In the genomic region with DNA sequence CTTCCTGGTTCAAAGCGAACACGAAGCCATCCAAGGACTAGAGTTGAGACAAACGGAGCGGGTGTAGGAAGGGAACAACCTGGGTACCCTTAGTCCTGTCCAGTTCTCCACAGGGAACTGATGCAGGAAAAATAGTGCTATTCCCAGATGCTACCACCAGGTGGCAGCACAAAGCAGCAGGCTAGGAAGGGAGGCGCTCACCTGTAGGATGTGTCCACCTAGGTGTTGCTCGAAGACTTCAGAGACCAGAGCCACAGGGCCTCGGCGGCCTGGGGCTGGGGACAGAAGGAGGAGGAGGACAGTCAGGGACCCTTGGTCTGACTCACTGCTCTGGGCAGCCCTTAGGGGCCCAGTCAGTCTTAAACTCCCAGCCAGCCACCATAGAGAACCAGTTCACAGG, we compare ENCODE assay signal across 9 mouse cellular contexts. TPM values are rescaled to one million over a fixed set of nuclear protein-coding genes. Genes with fewer than 3 reads are reported as not detected.
DNase-seq lines count a peak whose midpoint lies in the region; ATAC-seq and TF ChIP-seq lines count a peak whose summit lies in the region.
"Had no signal": no experiment of that assay in that cellular context is flagged by ENCODE, and none has a peak within 500 bp of the region (broad histone marks: within the 10 kb centered on the region; RNA-seq: fewer than 3 reads in every experiment).

No protein-coding gene starts in this region.

- peak; percentile 98 for TF ChIP-seq CTCF in gastrocnemius, adult 2 months (IDR thresholded peaks at IDR 0.05)
- peak; percentile 94 for TF ChIP-seq CTCF in kidney, adult 2 months (conservative IDR thresholded peaks at IDR 0.05; ENCODE audit: insufficient read depth, insufficient read length, low read depth, low read length)
- TF ChIP-seq CTCF in testis, adult 2 months (IDR thresholded peaks at IDR 0.05; ENCODE audit: control insufficient read depth, insufficient read depth, insufficient replicate concordance, low read depth, low read length), result peak; percentile 96

- ATAC-seq in liver, embryonic 11.5 days (replicated peaks; ENCODE audit: low FRiP score), result 0 out of 2 replicates have a peak, but pooled peaks have one; percentile 6

- no peak overlapping the region for H3K9ac ChIP-seq in liver, embryonic 11.5 days (ENCODE audit: low read depth, low read length)

- 5% methylated on average over 8 of the region's 8 CpGs for WGBS in kidney, adult 2 months
- WGBS in liver, embryonic 11.5 days, result 15% methylated on average over 8 of the region's 8 CpGs

- DNase-seq in ovary, postnatal 10 days (ENCODE audit: low spot score), result peak; percentile 56
- no peak for DNase-seq in ovary, adult 18-20 months (ENCODE audit: low spot score)
- peak; percentile 88 to 91 for DNase-seq in cerebellum, postnatal 10 days
- DNase-seq in gastrocnemius, adult 2 months, result peak; percentile 71
- DNase-seq in kidney, adult 2 months, result peak; percentile 77
- DNase-seq in liver, embryonic 11.5 days (ENCODE audit: low spot score), result no peak
- peak; percentile 46 to 69 for DNase-seq in natural killer cell, adult 2 months (ENCODE audit: low spot score in 2 of 2)

- H3K4me1 ChIP-seq in kidney, adult 2 months (ENCODE audit: control insufficient read depth, insufficient read depth, low read length), result no peaks in the 10 kb centered on the region
- no peaks in the 10 kb centered on the region for H3K4me1 ChIP-seq in liver, embryonic 11.5 days (replicated peaks; ENCODE audit: control insufficient read depth, insufficient read depth, low read length)
- H3K4me1 ChIP-seq in testis, adult 2 months (ENCODE audit: control insufficient read depth, insufficient read depth, low read length), result peaks cover 17% of the 10 kb centered on the region

- H3K27ac ChIP-seq in gastrocnemius, adult 2 months, result no peak overlapping the region
- H3K27ac ChIP-seq in kidney, adult 2 months (ENCODE audit: insufficient read depth, low read depth, low read length), result no peak overlapping the region
- no peak overlapping the region for H3K27ac ChIP-seq in liver, embryonic 11.5 days (ENCODE audit: low read depth, low read length)
- no peak overlapping the region for H3K27ac ChIP-seq in testis, adult 2 months (ENCODE audit: control insufficient read depth, insufficient read depth, low read depth, low read length)

- H3K4me3 ChIP-seq in gastrocnemius, adult 2 months, result no peak overlapping the region
- no peak overlapping the region for H3K4me3 ChIP-seq in kidney, adult 2 months (ENCODE audit: insufficient read depth, low read depth, low read length)
- H3K4me3 ChIP-seq in liver, embryonic 11.5 days (ENCODE audit: low read depth, low read length), result no peak overlapping the region
- no peak overlapping the region for H3K4me3 ChIP-seq in testis, adult 2 months (ENCODE audit: control insufficient read depth, low read depth, low read length)
- H3K4me3 ChIP-seq: myocyte had no signal

- H3K27me3 ChIP-seq in kidney, adult 2 months (replicated peaks; ENCODE audit: control insufficient read depth, insufficient read depth, low read length), result no peaks in the 10 kb centered on the region
- H3K27me3 ChIP-seq in liver, embryonic 11.5 days (replicated peaks; ENCODE audit: control insufficient read depth, insufficient read depth, low read length), result peaks cover 17% of the 10 kb centered on the region
- no peaks in the 10 kb centered on the region for H3K27me3 ChIP-seq in testis, adult 2 months (ENCODE audit: control insufficient read depth, insufficient read depth, low read length)

- H3K4me2 ChIP-seq in liver, embryonic 11.5 days, result no peak overlapping the region

- H3K9me3 ChIP-seq in liver, embryonic 11.5 days (ENCODE audit: control insufficient read depth, low read length), result no peaks in the 10 kb centered on the region

- no peaks in the 10 kb centered on the region for H3K36me3 ChIP-seq in kidney, adult 2 months (ENCODE audit: control insufficient read depth, insufficient read depth, low read length)
- no peaks in the 10 kb centered on the region for H3K36me3 ChIP-seq in liver, embryonic 11.5 days (ENCODE audit: control insufficient read depth, insufficient read depth, low read length)
- H3K36me3 ChIP-seq in testis, adult 2 months (ENCODE audit: control insufficient read depth, insufficient read depth, low read length), result no peaks in the 10 kb centered on the region

- intact Hi-C loops in gastrocnemius, adult 2 months (cut with DNase I), result loop anchor here (1.0 to 10.0 kb wide), 3 partner anchors 26 to 170 kb away; no protein-coding TSS in a partner anchor

- no peak for TF ChIP-seq POLR2A in kidney, adult 2 months (IDR thresholded peaks at IDR 0.05; ENCODE audit: low read depth, low read length)
- TF ChIP-seq POLR2A in testis, adult 2 months (IDR thresholded peaks at IDR 0.05; ENCODE audit: control insufficient read depth, low read depth, low read length), result no peak

RNA-seq across cellular contexts. Expression of a gene that starts 12.4 kb away (rescaled TPM):
- total RNA-seq in gastrocnemius, adult 2 months (2021), result not detected
- polyA plus RNA-seq in kidney, adult 2 months (2012; rRNA removed), result not detected in 2 replicates
- polyA plus RNA-seq in liver, embryonic 11.5 days (2014; fragmentation: Nextera tagmentation; extraction: Ambion mirVana), result 0.18 and 0.22 TPM in 2 replicates
- 0.72 and 1.4 TPM in 2 replicates for polyA plus RNA-seq in testis, adult 2 months (2012; rRNA removed)

RNA-seq across cellular contexts. Expression of a gene that starts 12.6 kb away (rescaled TPM):
- 10 to 100 TPM; 49.2 to 50.0 TPM for total RNA-seq in gastrocnemius, adult 2 months (2021)
- 112 and 125 TPM in 2 replicates for polyA plus RNA-seq in kidney, adult 2 months (2012; rRNA removed)
- 54.4 and 54.5 TPM in 2 replicates for polyA plus RNA-seq in liver, embryonic 11.5 days (2014; fragmentation: Nextera tagmentation; extraction: Ambion mirVana)
- 3.5 and 5.6 TPM in 2 replicates for polyA plus RNA-seq in testis, adult 2 months (2012; rRNA removed)

Comparison
In these comparisons a context has a peak if more than half of its experiments do, and no peak if none do; other contexts are left out.
1. DNase-seq: peak in ovary, postnatal 10 days (single experiment), cerebellum, postnatal 10 days (2 of 2), gastrocnemius, adult 2 months (single experiment), kidney, adult 2 months (single experiment) and natural killer cell, adult 2 months (2 of 2); none in ovary, adult 18-20 months (single experiment) and liver, embryonic 11.5 days (single experiment).
2. Peak in every context shown above with its lines, with median percentiles within 50 percentile points of each other: CTCF ChIP-seq.